Mouse (Mus musculus) thymus, adult 2 months (tissue): Measurements from ENCODE around the gene Slc35b3.

Experiments
- CTCF ChIP-seq: fragments of 200-500 bp; IDR thresholded peaks from 2 replicates; pipeline ENCODE4 v1.5.1; 2012; ENCODE audit warnings: mild to moderate bottlenecking, control low read depth, low read length, moderate library complexity, borderline replicate concordance; ENCODE audit not compliant: control insufficient read depth, poor library complexity, insufficient read depth; ENCODE audit errors: extremely low read depth
- POLR2A ChIP-seq: fragments of 200-500 bp; IDR thresholded peaks from 2 replicates; pipeline ENCODE4 v1.6.1; 2012; ENCODE audit warnings: mild to moderate bottlenecking, low read length, control low read depth, moderate library complexity; ENCODE audit not compliant: control insufficient read depth, poor library complexity, insufficient read depth; ENCODE audit errors: extremely low read depth

GRCm38 (mm10) chr13:38998958-38999357, 38.3 kb upstream of the Slc35b3 start:
- no peak for TF ChIP-seq POLR2A
- TF ChIP-seq CTCF = no peak
